Mouse (Mus musculus) erythroblast, embryonic 14.5 days (primary cell): ENCODE data around the gene Ugt3a2. TPM values are rescaled to one million over a fixed set of nuclear protein-coding genes. Genes with fewer than 3 reads are reported as not detected.
A peak's percentile ranks its signal among the peaks of the same experiment; 100 is the strongest.

ENCODE experiments used
- H3K27me3 ChIP-seq: 2 replicates; pipeline ENCODE4 v1.6.1; 2012; ENCODE audit warnings: inconsistent platforms; ENCODE audit not compliant: control insufficient read depth
- H3K36me3 ChIP-seq: 2 replicates; pipeline ENCODE4 v1.6.1; 2012; ENCODE audit warnings: mild to moderate bottlenecking, inconsistent platforms; ENCODE audit not compliant: control insufficient read depth
- H3K4me1 ChIP-seq: 2 replicates; pipeline ENCODE4 v1.6.1; 2012; ENCODE audit warnings: inconsistent platforms; ENCODE audit not compliant: control insufficient read depth
- H3K4me3 ChIP-seq: replicated peaks from 2 replicates; pipeline ENCODE3; 2012; ENCODE audit warnings: moderate library complexity, mild to moderate bottlenecking, inconsistent platforms
- H3K9me3 ChIP-seq: 2 replicates; pipeline ENCODE4 v1.6.1; 2012; ENCODE audit warnings: low read length, inconsistent platforms, mixed read lengths; ENCODE audit not compliant: control insufficient read depth
- GATA1 ChIP-seq: IDR thresholded peaks from 2 replicates; pipeline ENCODE4 v1.6.1; 2012; ENCODE audit warnings: low read length, inconsistent platforms, mixed read lengths
- TAL1 ChIP-seq: IDR thresholded peaks from 3 replicates; pipeline ENCODE4 v1.6.1; 2012; ENCODE audit warnings: low read length, inconsistent platforms, mixed read lengths
- polyA plus RNA-seq: library from polyadenylated mRNA; stranded (reverse); fragments of >175 nt; gene quantifications from 2 replicates; pipeline ENCODE4 v1.2.3, GENCODE M21; 2012

Ugt3a2 gene
- not detected in 2 replicates for polyA plus RNA-seq

GRCm38 (mm10) chr15:9335341-9335740, at the start of gene Ugt3a2:
Gene Ugt3a2, plus strand, starts transcription at chr15:9335550.
- Histone ChIP-seq H3K9me3 (no peaks in the 10 kb centered on the region), H3K27me3 (no peaks in the 10 kb centered on the region), H3K4me1 (no peaks in the 10 kb centered on the region), H3K36me3 (no peaks in the 10 kb centered on the region), H3K4me3 (no peak within 1 kb of the TSS)
- TF ChIP-seq GATA1, result no peak
- no peak for TF ChIP-seq TAL1

- H3K36me3 ChIP-seq, result no peaks in the 10 kb centered on the region
These were observed 45.7 kb upstream of the Ugt3a2 start for GRCm38 (mm10) chr15:9289660-9290059.

DNA sequence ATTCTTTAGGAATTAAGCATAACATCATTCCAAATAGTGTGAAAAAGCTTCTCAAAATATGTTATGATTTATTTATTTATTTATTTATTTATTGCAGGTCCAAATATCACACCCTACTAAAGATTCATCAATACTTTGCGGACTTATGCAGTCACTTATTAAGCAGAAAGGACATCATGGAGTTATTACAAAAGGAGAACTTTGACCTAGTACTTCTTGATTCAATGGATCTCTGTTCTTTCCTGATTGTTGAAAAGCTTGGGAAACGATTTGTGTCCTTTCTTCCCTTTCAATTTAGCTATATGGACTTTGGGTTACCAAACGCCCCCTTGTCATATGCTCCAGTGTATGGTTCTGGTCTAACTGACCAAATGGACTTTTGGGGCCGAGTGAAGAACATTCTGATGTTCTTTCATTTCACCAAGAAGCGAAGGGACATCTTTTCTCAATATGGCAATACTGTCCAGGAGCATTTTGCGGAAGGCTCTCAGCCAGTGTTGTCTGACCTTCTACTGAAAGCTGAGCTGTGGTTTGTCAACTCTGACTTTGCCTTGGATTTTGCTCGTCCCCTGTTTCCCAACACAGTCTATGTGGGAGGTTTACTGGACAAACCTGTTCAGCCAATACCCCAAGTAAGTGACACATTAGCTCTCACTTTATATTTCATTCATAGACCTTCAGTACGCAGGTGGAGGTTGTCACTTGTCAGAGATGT, 29.2 kb upstream of the Ugt3a2 start:
- TF ChIP-seq TAL1 (no peak), GATA1 (no peak)

More at GRCm38 (mm10) chr15:9289660-9290059, 45.7 kb upstream of the Ugt3a2 start:
- Histone ChIP-seq H3K4me1 (no peaks in the 10 kb centered on the region), H3K9me3 (no peaks in the 10 kb centered on the region), H3K27me3 (no peaks in the 10 kb centered on the region), H3K4me3 (no peak overlapping the region)
- TF ChIP-seq TAL1 (no peak), GATA1 (no peak)

GRCm38 (mm10) chr15:9334596-9334995, 754 bp upstream of the Ugt3a2 start:
- no peaks in the 10 kb centered on the region for H3K27me3 ChIP-seq
- no peak for TF ChIP-seq GATA1
- TF ChIP-seq TAL1, result no peak
- H3K9me3 ChIP-seq, result peaks cover 2% of the 10 kb centered on the region; the same call in 1 of the 2 replicates
- no peak overlapping the region for H3K4me3 ChIP-seq
- no peaks in the 10 kb centered on the region for H3K36me3 ChIP-seq
- no peaks in the 10 kb centered on the region for H3K4me1 ChIP-seq

More for the DNA sequence above, 29.2 kb upstream of the Ugt3a2 start:
- H3K4me1 ChIP-seq, result no peaks in the 10 kb centered on the region
- H3K4me3 ChIP-seq, result no peak overlapping the region
- H3K27me3 ChIP-seq, result no peaks in the 10 kb centered on the region
- H3K9me3 ChIP-seq, result no peaks in the 10 kb centered on the region
- H3K36me3 ChIP-seq, result no peaks in the 10 kb centered on the region

- Histone ChIP-seq H3K4me1 (no peaks in the 10 kb centered on the region), H3K27me3 (no peaks in the 10 kb centered on the region), H3K4me3 (no peak overlapping the region), H3K36me3 (no peaks in the 10 kb centered on the region), H3K9me3 (no peaks in the 10 kb centered on the region)
- TF ChIP-seq GATA1 (no peak), TAL1 (no peak)
These were observed 1.3 kb downstream of the Ugt3a2 start for GRCm38 (mm10) chr15:9336616-9337015.

- Histone ChIP-seq H3K4me1 (no peaks in the 10 kb centered on the region), H3K36me3 (no peaks in the 10 kb centered on the region), H3K27me3 (no peaks in the 10 kb centered on the region), H3K4me3 (no peak overlapping the region), H3K9me3 (no peaks in the 10 kb centered on the region)
- TF ChIP-seq TAL1 (no peak), GATA1 (no peak)
These were observed 1.7 kb downstream of the Ugt3a2 start for GRCm38 (mm10) chr15:9337021-9337420.

- H3K27me3 ChIP-seq, result no peaks in the 10 kb centered on the region
- H3K9me3 ChIP-seq, result no peaks in the 10 kb centered on the region
- H3K4me1 ChIP-seq, result no peaks in the 10 kb centered on the region
- TF ChIP-seq GATA1, result no peak
- no peak for TF ChIP-seq TAL1
- no peaks in the 10 kb centered on the region for H3K36me3 ChIP-seq
- H3K4me3 ChIP-seq, result no peak overlapping the region
These were observed 13.4 kb downstream of the Ugt3a2 start for GRCm38 (mm10) chr15:9348739-9349138.

DNA sequence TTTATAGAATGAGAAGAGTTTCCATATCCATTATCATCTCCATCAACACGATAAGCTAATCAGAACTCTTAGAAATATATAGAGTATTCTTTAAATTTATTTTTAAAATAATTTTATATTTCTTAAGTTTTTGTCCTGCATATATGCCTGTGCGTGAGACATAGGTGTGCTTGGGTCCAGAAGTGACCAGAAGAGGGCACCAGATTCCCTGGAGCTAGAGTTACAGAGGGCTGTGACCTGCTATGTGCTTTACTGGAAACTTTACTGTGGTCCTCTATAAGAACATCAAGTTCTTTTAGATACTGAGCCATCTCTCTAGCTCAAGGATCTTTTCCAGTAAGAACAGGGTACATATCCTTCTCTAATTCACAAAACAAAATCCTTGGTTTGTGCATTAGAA, 27.5 kb downstream of the Ugt3a2 start:
- TF ChIP-seq GATA1, result no peak
- no peak for TF ChIP-seq TAL1

GRCm38 (mm10) chr15:9368774-9369173, 33.4 kb downstream of the Ugt3a2 start:
- peak; percentile 53; the same call in 2 of the 3 replicates for TF ChIP-seq TAL1
- TF ChIP-seq GATA1, result no peak
- peaks cover 18% of the 10 kb centered on the region for H3K4me1 ChIP-seq
- H3K4me3 ChIP-seq, result no peak overlapping the region
- H3K27me3 ChIP-seq, result no peaks in the 10 kb centered on the region
- H3K36me3 ChIP-seq, result no peaks in the 10 kb centered on the region
- no peaks in the 10 kb centered on the region for H3K9me3 ChIP-seq

More for the DNA sequence above, 27.5 kb downstream of the Ugt3a2 start:
- H3K9me3 ChIP-seq, result no peaks in the 10 kb centered on the region
- H3K4me1 ChIP-seq, result peaks cover under 1% of the 10 kb centered on the region
- no peak overlapping the region for H3K4me3 ChIP-seq
- H3K27me3 ChIP-seq, result no peaks in the 10 kb centered on the region
- H3K36me3 ChIP-seq, result no peaks in the 10 kb centered on the region

- Histone ChIP-seq H3K27me3 (no peaks in the 10 kb centered on the region), H3K36me3 (no peaks in the 10 kb centered on the region), H3K4me3 (no peak overlapping the region), H3K4me1 (no peaks in the 10 kb centered on the region), H3K9me3 (no peaks in the 10 kb centered on the region)
- TF ChIP-seq TAL1 (no peak), GATA1 (no peak)
These were observed 40.9 kb downstream of the Ugt3a2 start for GRCm38 (mm10) chr15:9376281-9376680.
